Mouse (Mus musculus): ENCODE results near the gene Pnldc1.
"Not testable (repeated sequence)": the region's sequence is repeated elsewhere in the genome, so short reads cannot be mapped to it uniquely, and the experiment has no call there.

Gene Pnldc1

GRCm38 (mm10) chr17:12905810-12906209 lies 4.2 kb downstream of the Pnldc1 start:
- DNase-seq = peak; percentile 1

DNA sequence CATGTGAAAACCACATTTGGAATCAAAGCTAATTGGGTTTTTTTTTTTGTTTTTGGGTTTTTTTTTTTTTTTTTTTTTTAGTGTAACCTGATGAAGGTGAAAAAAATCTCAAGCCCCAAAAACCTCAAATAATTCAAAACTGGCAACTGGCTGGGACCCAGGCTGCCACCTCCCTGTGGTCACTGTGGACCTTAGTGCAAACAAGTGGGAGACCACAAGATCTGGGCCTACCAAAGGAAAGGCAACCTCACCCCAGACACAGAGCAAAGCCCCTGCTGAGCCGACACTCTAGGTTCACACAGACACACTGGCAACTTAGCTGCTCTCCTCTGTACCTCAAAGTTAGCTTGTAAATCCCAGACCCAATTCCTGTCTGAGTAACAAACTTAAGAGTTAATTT lies 5.7 kb downstream of the Pnldc1 start:
- DNase-seq = peak; percentile 1

DNA sequence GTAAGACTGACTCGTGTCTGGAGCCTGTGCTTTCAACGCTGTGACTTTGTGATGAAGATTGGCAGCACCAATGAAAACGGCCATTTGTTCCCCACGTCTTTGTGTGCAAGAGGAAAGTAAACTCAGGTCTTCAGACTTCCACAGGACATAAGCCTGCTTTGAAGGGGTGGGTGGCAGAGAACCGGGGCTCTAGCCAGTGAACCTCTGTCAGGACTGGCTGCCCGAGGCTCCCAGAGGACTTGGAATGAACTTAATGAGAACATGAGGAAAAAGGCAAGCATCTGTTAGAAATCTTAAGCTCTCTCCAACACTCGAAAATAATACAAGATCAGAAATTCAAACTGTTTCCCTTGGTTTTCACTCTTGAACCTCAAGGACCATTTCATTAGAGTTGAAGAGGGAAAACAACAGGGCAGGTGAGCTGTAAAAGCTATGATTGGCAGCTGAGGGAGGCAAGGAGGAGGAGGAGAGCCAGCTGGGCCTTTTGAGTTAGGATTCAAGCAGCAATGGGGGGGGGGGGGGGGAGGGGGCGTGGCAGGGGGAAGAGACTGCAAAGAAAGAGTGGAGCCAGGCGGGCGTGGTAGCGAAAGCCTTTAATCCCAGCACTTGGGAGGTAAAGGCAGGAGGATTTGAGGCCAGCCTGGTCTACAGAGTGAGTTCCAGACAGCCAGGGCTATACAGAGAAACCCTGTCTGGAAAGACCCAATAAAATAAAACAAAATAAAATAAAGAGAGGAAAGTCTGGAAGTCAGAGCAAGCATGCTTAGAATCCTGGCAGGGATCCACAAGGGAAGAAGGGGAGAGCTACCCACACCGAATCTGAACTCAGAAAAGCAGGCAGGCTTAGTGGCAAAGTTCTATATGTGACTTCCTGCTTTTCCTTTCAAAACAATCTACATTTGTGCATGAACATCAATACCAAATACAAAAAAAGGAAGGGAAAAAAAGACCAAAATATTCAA lies 6.4 kb downstream of the Pnldc1 start:
- peak; percentile 3 for DNase-seq

GRCm38 (mm10) chr17:12902291-12902690 lies 7.7 kb downstream of the Pnldc1 start:
- DNase-seq = no peak

- DNase-seq = not testable (repeated sequence)
Observed at GRCm38 (mm10) chr17:12898607-12899006, 11.4 kb downstream of the Pnldc1 start.

GRCm38 (mm10) chr17:12897674-12898073 lies 12.4 kb downstream of the Pnldc1 start:
- DNase-seq = no peak

- no peak for DNase-seq
Observed at GRCm38 (mm10) chr17:12892033-12892432, 18.0 kb downstream of the Pnldc1 start.

DNA sequence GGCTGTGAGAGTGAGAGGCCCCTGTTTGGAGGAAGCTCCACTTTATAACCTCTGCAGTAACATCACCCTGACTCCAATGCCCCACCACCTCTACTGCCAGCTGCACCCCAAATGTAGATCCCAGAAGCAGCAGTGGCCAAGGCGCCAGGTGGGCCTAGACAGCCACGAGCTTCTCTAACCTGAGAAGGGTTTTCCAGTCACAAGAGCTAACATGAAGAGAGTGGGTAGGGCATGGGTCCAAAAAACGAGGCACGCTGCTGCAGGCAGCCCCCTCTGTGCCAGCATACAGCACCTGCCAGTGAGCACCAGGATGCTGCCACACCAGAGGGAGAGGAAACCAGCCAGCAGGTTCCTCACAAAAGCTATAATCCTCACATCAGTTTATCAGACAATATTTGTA lies 19.0 kb downstream of the Pnldc1 start:
- DNase-seq = no peak

DNA sequence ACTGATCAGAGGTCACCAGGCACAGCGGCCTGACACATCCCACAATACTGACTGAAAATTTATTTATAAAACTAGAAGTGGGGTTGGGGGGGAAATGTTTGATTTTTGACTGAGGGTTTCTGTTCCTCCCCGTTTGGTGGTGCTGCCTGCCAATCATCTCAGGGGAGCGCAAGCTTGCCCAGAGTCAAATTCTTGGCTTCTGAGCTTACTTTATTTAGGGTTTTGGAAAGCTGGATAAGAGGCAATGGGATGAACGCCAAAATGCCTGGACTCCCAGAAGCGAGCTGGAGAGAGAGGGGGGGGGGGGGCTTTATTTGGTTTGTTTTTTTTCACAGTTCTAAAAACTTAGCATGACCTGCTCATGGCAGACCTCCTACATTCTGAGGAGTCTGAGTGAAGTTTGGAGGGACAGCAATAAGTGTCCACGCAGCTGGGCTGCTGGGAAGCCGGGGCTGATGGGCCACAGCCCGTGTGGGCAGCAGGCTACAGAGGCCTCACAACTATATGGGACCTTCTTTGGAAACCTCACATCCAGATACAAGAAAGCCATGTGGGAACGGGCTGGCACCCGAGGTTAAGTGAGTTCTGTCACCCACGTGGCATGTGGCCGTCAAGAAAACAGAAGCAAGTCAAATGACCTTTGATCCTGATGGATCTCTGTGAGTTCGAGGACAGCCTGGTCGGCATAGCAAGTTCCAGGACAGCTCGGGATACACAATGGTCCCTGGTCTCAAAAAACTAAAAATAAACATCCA lies 22.8 kb downstream of the Pnldc1 start:
- no peak for DNase-seq

DNA sequence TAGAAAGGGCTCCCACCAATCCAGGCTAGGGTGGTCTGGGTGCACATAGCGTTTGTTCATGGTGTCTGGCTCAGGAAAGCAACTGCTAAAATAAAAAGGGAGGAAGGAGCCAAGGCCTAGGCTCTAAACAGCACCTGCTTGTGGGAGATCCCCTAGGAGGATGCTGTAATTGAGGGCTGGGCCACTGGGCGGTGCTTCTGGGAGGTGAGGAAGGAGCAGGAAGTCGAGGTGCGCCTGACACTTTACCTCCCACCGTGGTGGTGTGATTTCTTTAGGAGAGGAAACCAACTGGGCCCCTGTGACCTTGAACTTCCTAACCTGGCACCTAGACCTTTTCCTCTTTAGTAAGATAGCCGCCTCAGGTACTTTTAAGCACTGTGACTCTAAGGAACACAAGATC lies 23.4 kb downstream of the Pnldc1 start:
- peak; percentile 62 for DNase-seq

DNA sequence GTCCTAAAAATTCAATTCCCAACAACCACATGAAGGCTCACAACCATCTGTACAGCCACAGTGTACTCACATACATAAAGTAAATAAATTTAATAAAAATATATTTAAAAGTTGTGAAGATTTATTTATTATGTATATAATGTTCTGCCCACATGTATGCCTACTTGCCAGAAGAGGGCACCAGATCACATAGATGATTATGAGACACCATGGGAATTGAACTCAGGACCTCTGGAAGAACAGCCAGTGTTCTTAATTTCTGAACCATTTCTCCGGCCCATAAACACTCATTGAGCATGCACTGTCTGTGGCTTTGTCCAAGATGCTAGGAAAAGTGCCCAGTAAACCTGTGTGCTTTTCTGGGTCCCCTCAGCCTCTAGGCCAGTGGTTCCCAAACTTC lies 28.8 kb downstream of the Pnldc1 start:
- no peak for DNase-seq

GRCm38 (mm10) chr17:12880178-12880577 lies 29.9 kb downstream of the Pnldc1 start:
- peak; percentile 88 for DNase-seq

- no peak for DNase-seq
Observed at GRCm38 (mm10) chr17:12875734-12876133, 34.3 kb downstream of the Pnldc1 start, which contains the start of gene Mrgprh. TSS of gene Mrgprh (plus strand) at chr17:12876034.

DNA sequence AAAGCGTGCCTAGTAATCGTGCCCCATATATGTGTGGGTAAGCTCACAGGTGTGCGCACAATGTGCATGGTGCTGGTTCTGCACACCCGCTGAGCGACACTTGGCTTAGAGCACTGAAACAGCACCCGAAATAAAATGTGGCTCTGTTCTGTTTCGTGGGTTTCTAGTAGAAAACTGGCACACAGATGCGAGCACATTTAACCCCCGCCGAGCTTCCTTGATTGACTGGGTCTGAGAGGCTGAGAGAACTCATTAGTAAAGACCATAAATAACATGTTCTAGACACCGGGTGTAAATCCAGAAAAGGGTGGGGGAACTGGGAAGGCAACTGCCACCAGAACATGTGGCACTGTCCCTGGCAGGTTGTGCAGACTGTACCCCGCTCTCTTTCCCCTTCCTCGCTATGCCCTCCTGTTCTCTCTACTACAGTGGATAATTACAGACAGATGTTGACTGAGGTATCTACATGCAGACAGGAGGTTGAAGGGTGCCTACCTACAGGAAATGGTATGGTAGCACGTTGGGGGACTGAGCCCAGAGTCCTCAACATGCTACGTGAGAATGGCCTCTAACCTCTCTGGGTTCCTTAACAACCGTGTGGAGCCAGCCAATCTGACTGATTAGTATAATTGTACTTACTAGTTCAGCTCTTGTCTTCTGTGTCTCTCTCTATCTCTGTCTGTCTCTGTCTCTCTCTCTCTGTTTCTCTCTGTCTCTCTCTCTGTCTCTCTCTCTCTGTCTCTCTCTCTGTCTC lies 37.6 kb downstream of the Pnldc1 start:
- DNase-seq = peak; percentile 41

DNA sequence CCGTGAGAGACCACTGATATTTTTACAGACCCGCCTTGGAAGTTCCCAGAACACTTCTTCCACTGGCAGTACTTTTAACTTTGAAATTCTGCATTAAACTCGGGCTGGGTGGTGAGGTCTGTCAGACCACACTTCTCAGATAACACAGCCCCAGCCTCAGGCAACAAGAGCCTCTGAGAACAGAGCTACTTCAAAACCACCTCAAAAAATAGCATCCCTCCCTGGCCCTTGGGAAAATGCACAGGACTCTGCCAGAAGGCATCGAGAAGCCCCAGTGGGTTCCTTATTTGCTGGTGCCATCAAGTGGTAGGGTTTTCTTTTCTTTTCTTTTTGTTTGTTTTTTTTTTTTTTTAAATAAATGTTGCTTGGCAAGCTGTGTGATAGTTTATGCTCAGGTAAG lies 41.4 kb downstream of the Pnldc1 start:
- no peak for DNase-seq

- DNase-seq = no peak
Observed at GRCm38 (mm10) chr17:12868043-12868442, 42.0 kb downstream of the Pnldc1 start, which contains the start of gene Mas1. TSS of gene Mas1 (minus strand) at chr17:12868143.

DNA sequence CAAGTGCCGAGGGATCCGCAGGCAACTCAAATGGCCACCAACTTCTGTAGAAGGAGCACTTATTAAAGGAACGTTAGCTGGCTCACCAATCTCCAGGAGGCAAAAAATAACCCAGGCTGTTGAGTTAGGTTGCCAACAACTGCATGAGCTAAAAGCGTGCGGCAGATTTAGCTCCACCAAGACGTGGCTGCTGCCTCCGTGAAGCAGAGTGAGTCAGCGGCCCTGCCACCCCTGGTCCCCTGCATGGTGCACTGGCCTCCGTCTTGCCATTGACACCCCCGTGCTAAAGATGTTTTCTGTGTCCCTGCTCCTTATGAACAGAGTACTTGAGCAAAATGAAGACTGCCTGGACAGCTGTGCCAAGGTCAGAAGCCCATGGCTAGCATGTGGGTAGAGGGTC lies 43.2 kb downstream of the Pnldc1 start:
- no peak for DNase-seq

DNA sequence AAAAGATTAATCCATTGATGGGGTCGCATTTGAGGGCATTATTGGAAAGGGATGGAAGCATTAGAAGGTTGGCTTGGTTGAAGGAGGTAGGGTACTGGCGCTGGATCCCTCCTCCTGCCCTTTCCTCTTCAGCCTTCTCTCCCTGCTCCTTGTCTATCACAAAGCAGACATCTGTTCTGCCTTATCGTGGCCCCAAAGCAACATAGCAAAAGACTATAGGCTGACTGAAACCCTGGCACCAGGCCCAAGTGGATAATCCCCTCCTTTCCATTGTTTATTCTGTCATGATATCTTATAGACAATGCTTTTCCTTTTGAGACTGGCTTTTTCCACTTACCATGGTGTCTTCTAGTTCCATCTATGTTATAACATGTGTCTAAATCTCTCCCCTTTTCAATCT lies 44.6 kb downstream of the Pnldc1 start:
- no peak for DNase-seq

GRCm38 (mm10) chr17:12864111-12864510 lies 45.9 kb downstream of the Pnldc1 start:
- DNase-seq = no peak

DNA sequence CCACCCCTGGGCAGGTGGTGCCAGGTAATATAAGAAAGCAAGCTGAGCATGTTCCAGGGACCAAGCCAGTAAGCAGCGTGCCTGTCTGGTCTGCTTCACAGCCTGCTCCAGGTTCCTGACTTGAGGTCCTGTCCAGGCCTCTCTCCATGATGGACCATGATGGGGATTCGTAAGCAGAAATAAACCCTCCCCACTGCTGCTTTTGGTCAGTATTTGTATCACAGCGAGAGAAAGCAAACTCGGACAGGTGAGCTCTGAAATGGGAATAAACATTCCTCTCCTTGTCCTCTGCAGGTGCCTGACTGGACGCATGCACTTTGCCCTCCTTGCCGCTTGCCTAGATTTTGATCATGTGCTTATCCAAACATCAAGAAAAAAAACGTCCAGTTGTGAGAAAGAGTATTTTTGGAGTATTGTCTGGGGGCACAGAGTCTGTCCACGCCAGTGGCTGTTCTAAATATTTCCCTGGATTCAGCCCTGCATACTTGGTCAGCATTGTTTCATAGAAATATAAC lies 51.0 kb downstream of the Pnldc1 start:
- no peak for DNase-seq

DNA sequence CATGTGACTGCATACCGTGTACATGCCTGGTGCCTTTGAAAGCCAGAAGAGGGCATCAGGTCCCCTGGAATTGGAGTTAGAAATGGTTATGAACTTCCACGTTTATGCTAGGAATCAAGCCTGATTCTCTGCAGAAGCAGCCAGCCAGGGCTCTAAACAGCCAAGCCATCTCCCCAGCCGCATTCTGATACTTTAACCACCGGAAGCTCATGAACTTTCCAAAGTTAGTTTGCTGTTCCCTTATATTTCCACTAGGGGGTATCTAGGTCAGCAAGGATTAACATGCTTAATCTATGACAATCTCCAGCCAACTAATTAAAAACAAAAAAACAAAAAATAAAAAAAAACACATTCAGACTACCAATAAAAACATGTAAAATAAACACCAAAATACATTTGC lies 52.0 kb downstream of the Pnldc1 start:
- DNase-seq = peak; percentile 54

GRCm38 (mm10) chr17:12857395-12857794 lies 52.6 kb downstream of the Pnldc1 start:
- no peak for DNase-seq

DNA sequence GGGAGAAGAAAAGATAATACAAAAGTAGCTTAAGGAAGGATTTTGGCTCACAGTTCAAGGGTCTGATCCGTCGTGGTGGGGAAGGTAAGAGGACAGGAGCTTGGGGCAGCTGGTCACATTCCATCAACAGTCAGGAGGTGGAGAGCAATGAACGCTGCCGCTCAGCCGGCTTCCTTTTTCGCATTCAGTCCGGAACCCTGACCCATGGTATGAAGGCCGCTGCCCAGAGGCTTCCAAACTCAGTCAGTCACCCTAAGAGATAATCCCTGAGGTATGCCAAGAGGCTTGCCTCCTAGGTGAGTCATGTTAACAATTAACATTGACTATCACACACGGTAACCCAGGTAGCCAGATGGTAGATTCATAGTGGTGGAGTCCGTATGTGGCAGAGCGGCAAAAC lies 55.6 kb downstream of the Pnldc1 start:
- DNase-seq = no peak
